Mouse (Mus musculus) layer of hippocampus, postnatal 10 days (tissue): ENCODE measurements at regions not wholly inside any gene's neighbourhood (a gene's known extent, or its start where the extent isn't known, plus 50 kb on each side); places are given as distances from the start of the nearest gene placed in this dataset.

Experiments used
- DNase-seq, 2 experiments: peaks; one replicate each; pipeline ENCODE4 v3.0.0; 2021; ENCODE audit warnings: low spot score in 2 of 2

- DNase-seq, result no peak
Measured at GRCm38 (mm10) chr2:161185122-161185521, 76.2 kb upstream of the Chd6 start.

GRCm38 (mm10) chr2:161177355-161178021 lies 68.6 kb upstream of the Chd6 start:
- DNase-seq, result peak; percentile 75 to 81

GRCm38 (mm10) chr2:161166681-161167080 lies 57.8 kb upstream of the Chd6 start:
- DNase-seq, result no peak

- DNase-seq, result no peak
Measured at GRCm38 (mm10) chr2:161165495-161165894, 56.6 kb upstream of the Chd6 start.

- DNase-seq, result no peak
Measured at GRCm38 (mm10) chr2:161164320-161164719, 55.4 kb upstream of the Chd6 start.
